Mouse (Mus musculus): ENCODE measurements around the gene Abcc4. TPM values are rescaled to one million over a fixed set of nuclear protein-coding genes. Genes with fewer than 3 reads are reported as not detected.

The Abcc4 gene
- total RNA-seq, 2 experiments from 2014 or later, result 4.3 to 4.6 TPM

GRCm38 (mm10) chr14:118713408-118713807 is 7.4 kb upstream of the Abcc4 start:
- intact Hi-C loops (cut with DNase I), result no loop called here
- no peak for DNase-seq

- DNase-seq, result no peak
- intact Hi-C loops (cut with DNase I), result no loop called here
Observed at GRCm38 (mm10) chr14:118712889-118713288, 6.9 kb upstream of the Abcc4 start.

GRCm38 (mm10) chr14:118710945-118711344 is 4.9 kb upstream of the Abcc4 start:
- intact Hi-C loops (cut with DNase I), result no loop called here
- no peak for DNase-seq

GRCm38 (mm10) chr14:118709736-118710135 is 3.7 kb upstream of the Abcc4 start:
- intact Hi-C loops (cut with DNase I), result no loop called here
- DNase-seq, result peak; percentile 63

GRCm38 (mm10) chr14:118708126-118708525 is 2.1 kb upstream of the Abcc4 start:
- DNase-seq, result no peak
- intact Hi-C loops (cut with DNase I), result no loop called here

GRCm38 (mm10) chr14:118706962-118707361 is 943 bp upstream of the Abcc4 start:
- intact Hi-C loops (cut with DNase I), result no loop called here
- no peak for DNase-seq

GRCm38 (mm10) chr14:118705465-118705807 is 583 bp downstream of the Abcc4 start:
- intact Hi-C loops (cut with DNase I), result no loop called here
- DNase-seq, result no peak

GRCm38 (mm10) chr14:118703363-118703762 is 2.7 kb downstream of the Abcc4 start:
- intact Hi-C loops (cut with DNase I), result no loop called here
- DNase-seq, result no peak

GRCm38 (mm10) chr14:118701991-118702608 is 3.9 kb downstream of the Abcc4 start:
- no peak for DNase-seq
- intact Hi-C loops (cut with DNase I), result no loop called here

GRCm38 (mm10) chr14:118700576-118700975 is 5.4 kb downstream of the Abcc4 start:
- intact Hi-C loops (cut with DNase I), result no loop called here
- DNase-seq, result no peak

- intact Hi-C loops (cut with DNase I), result no loop called here
- no peak for DNase-seq
Observed at GRCm38 (mm10) chr14:118699963-118700362, 6.1 kb downstream of the Abcc4 start.

GRCm38 (mm10) chr14:118699508-118699907 is 6.5 kb downstream of the Abcc4 start:
- no peak for DNase-seq
- intact Hi-C loops (cut with DNase I), result no loop called here

- DNase-seq, result no peak
- intact Hi-C loops (cut with DNase I), result no loop called here
Observed at GRCm38 (mm10) chr14:118696556-118697289, 9.3 kb downstream of the Abcc4 start.

- no peak for DNase-seq
- intact Hi-C loops (cut with DNase I), result no loop called here
Observed at GRCm38 (mm10) chr14:118695866-118696265, 10.2 kb downstream of the Abcc4 start.

- intact Hi-C loops (cut with DNase I), result no loop called here
- no peak for DNase-seq
Observed at GRCm38 (mm10) chr14:118694321-118694720, 11.7 kb downstream of the Abcc4 start.

- intact Hi-C loops (cut with DNase I), result no loop called here
- no peak for DNase-seq
Observed at GRCm38 (mm10) chr14:118691910-118692309, 14.1 kb downstream of the Abcc4 start.

GRCm38 (mm10) chr14:118691404-118691803 is 14.6 kb downstream of the Abcc4 start:
- intact Hi-C loops (cut with DNase I), result no loop called here
- no peak for DNase-seq

- no peak for DNase-seq
- intact Hi-C loops (cut with DNase I), result no loop called here
Observed at GRCm38 (mm10) chr14:118690921-118691320, 15.1 kb downstream of the Abcc4 start.

- intact Hi-C loops (cut with DNase I), result no loop called here
- DNase-seq, result peak; percentile 48
Observed at GRCm38 (mm10) chr14:118690336-118690735, 15.7 kb downstream of the Abcc4 start.

- no peak for DNase-seq
- intact Hi-C loops (cut with DNase I), result no loop called here
Observed at GRCm38 (mm10) chr14:118688643-118689042, 17.4 kb downstream of the Abcc4 start.

- intact Hi-C loops (cut with DNase I), result no loop called here
- no peak for DNase-seq
Observed at GRCm38 (mm10) chr14:118686861-118687260, 19.2 kb downstream of the Abcc4 start.

- DNase-seq, result no peak
- intact Hi-C loops (cut with DNase I), result no loop called here
Observed at GRCm38 (mm10) chr14:118685572-118685971, 20.4 kb downstream of the Abcc4 start.

Data from left cerebral cortex, postnatal 4 days (tissue).